Comparison of ENCODE assay signal across 11 mouse cellular contexts in the genomic region with DNA sequence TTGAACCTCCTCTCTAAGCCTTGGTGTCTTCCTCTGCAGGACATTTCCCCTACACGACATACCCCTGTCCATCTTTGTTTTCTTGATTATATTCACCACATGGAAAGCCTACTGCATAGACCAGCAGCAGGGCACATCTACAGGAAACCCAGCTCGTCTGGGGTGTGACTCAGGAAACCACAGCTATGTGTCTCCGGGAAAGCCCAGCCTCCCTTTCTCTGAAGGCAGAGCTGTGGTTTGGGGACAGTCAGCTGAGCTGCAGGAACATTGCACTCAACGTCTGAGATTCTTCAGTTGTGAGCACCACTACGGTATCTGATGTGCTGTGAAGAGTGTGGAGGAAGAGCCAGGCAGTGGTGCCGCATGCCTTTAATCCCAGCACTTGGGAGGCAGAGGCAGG.
A peak's percentile ranks its signal among the peaks of the same experiment; 100 is the strongest.
DNase-seq lines count a peak whose midpoint lies in the region; ATAC-seq and TF ChIP-seq lines count a peak whose summit lies in the region.
"Had no signal": no experiment of that assay in that cellular context is flagged by ENCODE, and none has a peak within 500 bp of the region (broad histone marks: within the 10 kb centered on the region; RNA-seq: fewer than 3 reads in every experiment).

No protein-coding gene starts in this region.

- H3K9ac ChIP-seq in forebrain, embryonic 14.5 days (ENCODE audit: low read length): no peak overlapping the region
- H3K9ac ChIP-seq: embryonic facial prominence, embryonic 15.5 days; hindbrain, embryonic 15.5 days had no signal

- no peaks in the 10 kb centered on the region for H3K27me3 ChIP-seq in forebrain, embryonic 14.5 days (replicated peaks; ENCODE audit: control insufficient read depth, insufficient read depth, low read length)
- H3K27me3 ChIP-seq: hindbrain, embryonic 15.5 days had no signal

- no peak for TF ChIP-seq CTCF in embryonic fibroblast, embryonic 13.5 days (IDR thresholded peaks at IDR 0.05; ENCODE audit: borderline replicate concordance, insufficient read depth, low read length)
- no peak for TF ChIP-seq CTCF in gastrocnemius, adult 2 months (IDR thresholded peaks at IDR 0.05)

- peak overlapping the region; percentile 32 for H3K27ac ChIP-seq in embryonic fibroblast, embryonic 13.5 days (ENCODE audit: insufficient read depth, low read length)
- no peak overlapping the region for H3K27ac ChIP-seq in gastrocnemius, adult 2 months
- no peak overlapping the region for H3K27ac ChIP-seq in forebrain, embryonic 14.5 days (ENCODE audit: low read depth, low read length)
- H3K27ac ChIP-seq: embryonic facial prominence, embryonic 15.5 days; hindbrain, embryonic 15.5 days had no signal

- 90% methylated on average over 6 of the region's 6 CpGs for WGBS in forebrain, embryonic 14.5 days

- peak; percentile 22 to 34 for DNase-seq in lung, adult 18-20 months
- DNase-seq in lung, postnatal 14 days: no peak
- DNase-seq in thymus, postnatal 36 days: peak; percentile 68 to 80
- no peak for DNase-seq in gastrocnemius, adult 2 months
- no peak for DNase-seq in right cerebral cortex, postnatal 14 days
- no peak for DNase-seq in forebrain, embryonic 14.5 days (ENCODE audit: low spot score)
- DNase-seq: layer of hippocampus, adult 9-11 months had no signal

- peaks cover 12% of the 10 kb centered on the region for H3K4me1 ChIP-seq in embryonic fibroblast, embryonic 13.5 days (ENCODE audit: control insufficient read depth, insufficient read depth, low read length)
- no peaks in the 10 kb centered on the region for H3K4me1 ChIP-seq in forebrain, embryonic 14.5 days (ENCODE audit: control insufficient read depth, insufficient read depth, low read length)

- H3K36me3 ChIP-seq in forebrain, embryonic 14.5 days (ENCODE audit: control insufficient read depth, insufficient read depth, low read length): no peaks in the 10 kb centered on the region
- H3K36me3 ChIP-seq: embryonic facial prominence, embryonic 15.5 days; hindbrain, embryonic 15.5 days had no signal

- H3K9me3 ChIP-seq in forebrain, embryonic 14.5 days (replicated peaks; ENCODE audit: control insufficient read depth, low read length): no peaks in the 10 kb centered on the region; the same call in 1 of the 2 replicates
- H3K9me3 ChIP-seq: embryonic facial prominence, embryonic 15.5 days; hindbrain, embryonic 15.5 days had no signal

- no peak overlapping the region for H3K4me3 ChIP-seq in embryonic fibroblast, embryonic 13.5 days (ENCODE audit: insufficient read depth, low read length)
- H3K4me3 ChIP-seq in gastrocnemius, adult 2 months: no peak overlapping the region
- no peak overlapping the region for H3K4me3 ChIP-seq in forebrain, embryonic 14.5 days (ENCODE audit: low read depth, low read length)
- H3K4me3 ChIP-seq: embryonic facial prominence, embryonic 15.5 days; hindbrain, embryonic 15.5 days had no signal

- H3K4me2 ChIP-seq in forebrain, embryonic 14.5 days (ENCODE audit: low read length): no peak overlapping the region
- H3K4me2 ChIP-seq: embryonic facial prominence, embryonic 15.5 days; hindbrain, embryonic 15.5 days had no signal

- TF ChIP-seq POLR2A in embryonic fibroblast, embryonic 13.5 days (IDR thresholded peaks at IDR 0.05; ENCODE audit: low read depth, low read length): no peak

- peak; percentile 87 for ATAC-seq in monocyte, adult 5-6 weeks (replicated peaks; ENCODE audit: insufficient number of reproducible peaks, low FRiP score, low TSS enrichment, poor library complexity, severe bottlenecking)
- ATAC-seq in forebrain, embryonic 14.5 days: no peak

- intact Hi-C loops in gastrocnemius, adult 2 months (cut with DNase I): no loop called here

Comparison
In these comparisons a context has a peak if more than half of its experiments do, and no peak if none do; other contexts are left out.
1. DNase-seq: peak in lung, adult 18-20 months (2 of 2) and thymus, postnatal 36 days (2 of 2); none in lung, postnatal 14 days (single experiment), gastrocnemius, adult 2 months (single experiment), right cerebral cortex, postnatal 14 days (single experiment) and forebrain, embryonic 14.5 days (single experiment).